Mouse (Mus musculus) neutrophil, adult 5-6 weeks (primary cell): Measurements from ENCODE around the gene Pla2r1. TPM values are rescaled to one million over a fixed set of nuclear protein-coding genes. Genes with fewer than 3 reads are reported as not detected.

ENCODE experiments used
- ATAC-seq: fragments of 151-379, 151-347 bp; 2 replicates; pipeline ENCODE4 v1.8.0; 2017; ENCODE audit warnings: mild to moderate bottlenecking, moderate TSS enrichment; ENCODE audit not compliant: insufficient number of reproducible peaks, poor library complexity, low FRiP score, severe bottlenecking; ENCODE audit errors: extremely low read depth
- total RNA-seq: library from RNA; stranded (forward); fragments of 200-1000 nt; gene quantifications from 2 replicates; pipeline ENCODE4 v1.2.3, GENCODE M21; 2017

Pla2r1 gene
- not detected in 2 replicates for total RNA-seq

- ATAC-seq = no peak
Observed at GRCm38 (mm10) chr2:60552902-60553682, at the start of gene Pla2r1. TSS of gene Pla2r1 (minus strand) at chr2:60553308.

GRCm38 (mm10) chr2:60601326-60601725, 48.2 kb upstream of the Pla2r1 start:
- ATAC-seq = no peak

- no peak for ATAC-seq
Observed at GRCm38 (mm10) chr2:60600863-60601262, 47.8 kb upstream of the Pla2r1 start.

- ATAC-seq = no peak
Observed at GRCm38 (mm10) chr2:60583416-60583815, 30.3 kb upstream of the Pla2r1 start.

- no peak for ATAC-seq
Observed at GRCm38 (mm10) chr2:60554561-60554960, 1.5 kb upstream of the Pla2r1 start.

- ATAC-seq = no peak
Observed at GRCm38 (mm10) chr2:60552177-60552901, 769 bp downstream of the Pla2r1 start.

GRCm38 (mm10) chr2:60551673-60552072, 1.4 kb downstream of the Pla2r1 start:
- ATAC-seq = no peak

GRCm38 (mm10) chr2:60550521-60550920, 2.6 kb downstream of the Pla2r1 start:
- ATAC-seq = no peak

GRCm38 (mm10) chr2:60549851-60550250, 3.3 kb downstream of the Pla2r1 start:
- ATAC-seq = no peak

GRCm38 (mm10) chr2:60546082-60546481, 7.0 kb downstream of the Pla2r1 start:
- no peak for ATAC-seq

- no peak for ATAC-seq
Observed at GRCm38 (mm10) chr2:60544006-60544405, 9.1 kb downstream of the Pla2r1 start.

- no peak for ATAC-seq
Observed at GRCm38 (mm10) chr2:60541745-60542144, 11.4 kb downstream of the Pla2r1 start.

GRCm38 (mm10) chr2:60540346-60540745, 12.8 kb downstream of the Pla2r1 start:
- ATAC-seq = no peak

GRCm38 (mm10) chr2:60538710-60539109, 14.4 kb downstream of the Pla2r1 start:
- no peak for ATAC-seq

- no peak for ATAC-seq
Observed at GRCm38 (mm10) chr2:60538274-60538673, 14.8 kb downstream of the Pla2r1 start.

- ATAC-seq = no peak
Observed at GRCm38 (mm10) chr2:60534755-60535154, 18.4 kb downstream of the Pla2r1 start.

GRCm38 (mm10) chr2:60533026-60533425, 20.1 kb downstream of the Pla2r1 start:
- no peak for ATAC-seq

- ATAC-seq = no peak
Observed at GRCm38 (mm10) chr2:60532495-60532894, 20.6 kb downstream of the Pla2r1 start.

GRCm38 (mm10) chr2:60515817-60516216, 37.3 kb downstream of the Pla2r1 start:
- ATAC-seq = no peak

GRCm38 (mm10) chr2:60514863-60515262, 38.2 kb downstream of the Pla2r1 start:
- ATAC-seq = no peak
